Mouse (Mus musculus) T-helper 2 cell (primary cell): ENCODE results near the gene Fbxo44.
"Not testable (repeated sequence)": the region's sequence is repeated elsewhere in the genome, so short reads cannot be mapped to it uniquely, and the experiment has no call there.

Experiments
- in situ Hi-C: fragments of 300-600 bp; cut with MboI, MseI; formaldehyde crosslinking; loops from one replicate; pipeline ENCODE4 v1.15.1; 2025; ENCODE audit warnings: high pct_unique_total_duplicates

Fbxo44 gene

DNA sequence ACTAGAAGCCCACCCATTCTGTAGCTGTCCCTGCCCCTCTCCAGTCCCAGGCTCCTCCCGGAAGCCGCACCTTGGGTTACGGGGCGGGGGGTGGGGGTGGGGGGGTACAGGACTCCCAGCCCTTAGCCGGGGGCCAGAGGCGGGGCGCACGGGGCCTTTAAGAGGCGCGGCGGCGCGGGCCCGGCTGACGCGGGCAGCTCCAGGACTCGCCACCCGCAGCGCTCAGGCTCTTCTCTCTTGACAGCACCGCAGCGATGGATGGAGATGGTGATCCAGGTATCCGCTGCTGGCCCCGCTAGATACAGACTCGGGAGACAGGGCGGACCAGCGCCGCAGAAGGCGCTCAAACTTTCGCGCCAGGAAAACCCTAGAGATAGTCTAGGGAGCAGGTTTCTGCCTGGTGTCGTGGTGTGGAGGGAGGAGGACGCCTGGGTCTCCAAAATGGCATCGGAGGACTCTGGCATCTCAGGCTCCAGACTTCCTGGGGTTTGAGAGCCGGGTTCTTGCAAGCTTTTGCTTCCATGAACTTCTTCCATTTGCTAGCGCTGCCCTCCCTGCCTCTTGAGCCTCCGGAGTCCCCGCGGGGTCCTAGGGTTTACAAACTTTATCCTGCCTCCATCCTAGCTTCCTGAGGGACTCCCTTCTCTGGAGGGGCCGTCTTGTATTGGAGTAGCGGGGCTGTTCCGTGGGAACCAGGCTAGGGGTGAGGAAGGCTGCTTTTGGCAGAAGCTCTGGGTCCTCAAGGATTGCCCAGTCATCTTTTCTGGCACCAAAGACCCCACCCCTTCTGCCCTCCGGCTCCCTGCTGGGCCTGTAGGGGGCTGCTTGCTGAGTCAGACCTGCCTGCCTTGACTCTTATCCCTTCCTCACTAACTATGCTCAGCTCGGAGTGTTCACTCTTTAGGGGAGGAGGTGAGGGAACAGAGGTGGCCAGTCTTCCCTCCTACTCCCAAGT, at the start of gene Fbxo44, which contains the start of gene Fbxo2:
Gene Fbxo44 (minus strand): TSS at position 47 of the 955 bp plus-strand sequence.
Gene Fbxo2 (plus strand): TSS at position 186 of the 955 bp plus-strand sequence.
- in situ Hi-C loops = loop anchor here (25.0 kb wide), 1 partner anchor 452 kb away; the partner anchor contains the start of gene Masp2

DNA sequence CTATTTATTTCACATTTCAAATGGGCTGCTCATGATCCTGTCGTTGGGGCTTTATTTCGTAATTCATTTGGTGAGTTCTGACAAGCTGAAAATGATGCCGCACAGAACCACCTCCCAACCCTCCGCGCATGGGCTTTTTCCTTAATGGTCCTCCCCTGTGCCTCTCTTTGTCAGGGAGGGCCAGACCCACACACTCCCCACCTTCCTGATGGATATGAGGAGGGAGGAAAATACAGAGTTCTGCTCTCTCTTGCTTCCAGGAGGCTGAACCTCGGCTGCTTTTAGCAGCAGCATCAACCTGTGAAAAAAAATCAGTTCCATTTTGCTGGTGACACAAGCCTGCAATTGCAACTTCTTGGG, 44.6 kb upstream of the Fbxo44 start:
- in situ Hi-C loops = no loop called here

DNA sequence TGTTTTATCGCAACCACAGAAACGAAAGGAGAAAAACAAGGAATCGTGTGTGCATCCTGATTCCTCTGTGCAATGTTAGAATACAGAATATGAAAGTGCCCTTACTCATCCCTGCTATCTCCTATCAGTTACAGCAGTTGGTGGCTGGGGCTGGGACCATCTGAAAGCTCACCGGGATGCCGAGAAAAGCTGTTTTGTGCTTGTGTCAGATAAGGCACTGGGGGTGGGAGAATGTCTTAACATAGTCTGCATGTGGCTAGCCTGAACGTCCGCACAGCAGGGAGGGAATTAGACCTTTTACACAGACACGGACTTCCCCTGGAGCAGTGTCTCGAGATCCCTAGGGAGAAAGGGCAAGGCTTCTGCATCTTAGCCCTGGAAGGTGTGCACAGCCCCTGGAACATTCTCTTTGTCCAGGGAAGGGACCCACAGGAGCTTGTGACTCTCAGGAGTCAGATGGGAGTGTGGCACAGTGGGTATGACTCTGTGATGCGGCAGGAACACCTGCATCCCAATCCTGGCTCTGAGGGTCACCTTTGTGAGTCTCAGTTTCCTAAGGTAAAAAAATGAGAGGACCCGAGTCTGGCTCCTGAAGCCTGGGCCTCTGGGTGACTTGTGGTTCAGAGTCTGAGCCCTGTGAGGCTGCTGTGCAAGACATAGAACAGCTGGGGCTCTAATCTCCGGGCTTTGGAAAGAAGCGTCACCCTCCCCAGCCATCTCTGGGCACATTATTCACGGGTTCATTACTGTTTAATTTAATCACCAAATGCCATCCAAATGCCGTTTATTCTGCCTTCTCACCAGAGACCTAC, 44.0 kb upstream of the Fbxo44 start:
- in situ Hi-C loops = no loop called here

DNA sequence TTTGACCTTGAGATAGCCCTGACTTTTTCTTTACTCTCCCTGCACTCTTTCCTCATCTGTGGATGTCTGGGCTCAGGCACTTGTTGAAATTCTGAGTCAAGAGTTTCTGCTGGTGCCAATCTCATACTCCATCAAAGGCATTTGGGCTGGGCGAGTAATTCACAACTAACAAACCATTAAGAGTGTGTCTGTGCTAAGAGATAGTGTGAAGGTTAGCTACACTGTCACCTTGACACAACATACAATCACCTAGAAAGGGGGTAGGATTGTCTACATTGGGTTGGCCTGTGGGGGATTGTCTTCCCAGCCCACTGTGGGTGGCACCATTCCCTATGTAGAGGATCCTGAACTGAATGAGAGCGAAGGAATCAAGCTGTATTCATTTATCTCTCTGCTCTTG, 43.3 kb upstream of the Fbxo44 start:
- in situ Hi-C loops = no loop called here

DNA sequence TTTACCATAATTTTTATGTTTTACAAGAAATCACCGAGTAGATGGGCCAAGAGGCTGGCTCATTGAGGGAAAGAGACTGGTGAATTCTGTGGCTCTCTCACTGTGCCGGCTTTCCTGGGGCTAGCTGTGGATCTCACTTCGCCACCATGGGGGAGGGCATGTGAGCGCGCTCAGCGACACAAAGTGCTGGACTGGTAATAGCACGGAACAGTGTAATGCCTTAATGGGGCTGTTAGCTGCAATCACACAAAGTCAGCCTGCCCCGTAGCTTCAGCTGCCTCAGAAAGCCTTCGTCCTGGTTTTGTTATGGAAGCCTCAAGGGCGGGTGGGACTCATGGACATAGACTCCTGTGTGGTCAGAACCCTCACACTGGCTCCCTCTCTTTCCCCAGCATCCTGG, 38.4 kb upstream of the Fbxo44 start:
- in situ Hi-C loops = no loop called here

DNA sequence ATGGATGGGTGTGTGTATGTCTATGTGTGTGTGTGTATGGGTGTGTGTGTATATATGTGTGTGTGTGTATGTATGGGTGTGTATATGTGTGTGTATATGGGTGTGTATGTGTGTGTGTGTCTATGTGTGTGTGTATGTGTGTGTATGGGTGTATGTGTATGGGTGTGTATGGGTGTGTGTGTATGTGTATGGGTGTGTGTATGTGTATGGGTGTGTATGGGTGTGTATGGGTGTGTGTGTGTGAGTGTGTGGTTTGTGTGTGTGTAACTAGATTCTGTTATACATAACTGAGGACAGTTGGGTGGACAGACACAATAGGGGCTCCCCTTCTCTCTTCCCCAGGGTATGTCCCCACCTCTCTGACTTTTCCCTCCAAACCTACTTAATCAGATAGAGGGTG, 34.1 kb upstream of the Fbxo44 start:
- in situ Hi-C loops = no loop called here

DNA sequence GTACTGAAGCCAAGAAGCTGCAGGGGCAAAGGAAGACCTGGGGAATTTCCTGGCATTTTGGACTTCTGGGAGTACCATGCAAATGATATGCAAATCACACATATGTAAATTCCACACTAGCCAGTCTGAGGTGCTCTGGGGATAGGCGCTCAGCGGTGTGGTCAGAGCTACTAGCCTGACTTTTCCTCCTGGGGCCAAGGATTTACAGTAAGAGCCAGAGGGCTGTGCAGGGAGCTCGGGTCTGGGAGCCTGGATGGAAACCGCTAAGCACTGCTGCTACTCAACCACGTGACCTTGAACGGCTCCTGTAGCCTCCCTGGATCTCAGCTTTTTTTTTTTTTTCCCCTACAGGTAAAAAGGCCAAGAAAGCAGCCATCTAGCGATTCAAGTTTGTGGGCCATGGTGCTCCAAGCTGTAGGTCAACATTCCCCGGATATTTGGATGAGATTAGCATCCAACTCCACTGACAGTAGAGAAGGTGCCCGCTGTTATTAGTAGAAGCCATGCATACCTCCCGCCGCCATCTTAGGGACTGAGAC, 32.5 kb upstream of the Fbxo44 start:
- in situ Hi-C loops = no loop called here

DNA sequence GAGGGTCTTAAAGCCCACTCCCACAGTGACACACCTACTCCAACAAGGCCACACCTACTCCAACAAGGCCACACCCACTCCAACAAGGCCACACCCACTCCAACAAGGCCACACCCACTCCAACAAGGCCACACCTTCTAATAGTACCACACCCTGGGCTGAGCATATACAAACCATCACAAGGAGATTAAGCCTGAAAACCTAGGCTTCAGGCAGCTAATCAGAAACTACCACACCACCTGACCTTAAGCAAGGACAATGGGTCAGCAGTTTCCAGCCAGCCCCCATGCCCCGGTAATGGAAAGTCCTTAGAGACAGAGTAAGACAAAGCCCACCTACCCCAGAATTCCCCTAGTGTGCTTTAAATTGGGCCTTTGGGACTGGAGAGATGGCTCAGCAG, 28.5 kb upstream of the Fbxo44 start:
- in situ Hi-C loops = not testable (repeated sequence)

DNA sequence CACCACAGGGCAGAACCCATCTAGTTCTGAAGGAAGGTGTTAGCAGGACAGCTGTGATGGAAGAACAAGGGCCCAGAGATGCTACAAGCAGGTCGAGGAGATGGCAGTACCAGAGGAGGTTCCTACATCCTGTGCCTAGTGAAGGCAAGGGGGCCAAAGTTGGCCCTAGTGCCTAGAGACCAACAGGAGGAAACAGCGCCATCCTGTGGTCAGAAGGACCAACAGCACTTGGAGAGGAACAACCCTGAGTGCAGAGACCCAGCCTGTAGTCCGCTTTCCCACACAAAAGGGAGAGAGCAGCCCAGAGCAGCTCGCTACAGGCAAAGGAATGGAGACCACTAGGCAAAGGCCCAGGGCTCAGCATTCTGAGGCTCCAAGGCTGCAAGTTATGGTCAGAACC, 25.5 kb upstream of the Fbxo44 start:
- in situ Hi-C loops = no loop called here

DNA sequence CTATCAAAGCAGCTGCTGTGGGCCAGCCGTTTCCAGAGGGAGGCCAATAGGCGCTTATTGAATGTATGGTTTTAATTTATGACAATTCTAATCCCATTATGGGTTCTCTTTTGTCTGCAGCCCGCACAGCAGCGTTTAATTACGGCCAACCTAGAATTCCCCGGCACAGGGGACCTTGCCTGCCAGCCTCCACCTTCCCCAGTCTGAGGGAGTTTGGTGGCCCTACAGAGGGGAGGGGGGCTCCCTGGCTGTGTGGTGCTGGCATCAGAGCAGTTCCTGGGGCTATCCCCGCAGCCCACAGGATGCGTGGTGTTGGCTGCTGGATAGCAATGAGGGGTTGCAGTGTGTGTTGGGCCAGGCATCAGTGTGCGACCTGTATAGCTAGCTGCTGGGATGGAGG, 24.3 kb upstream of the Fbxo44 start:
- in situ Hi-C loops = no loop called here

DNA sequence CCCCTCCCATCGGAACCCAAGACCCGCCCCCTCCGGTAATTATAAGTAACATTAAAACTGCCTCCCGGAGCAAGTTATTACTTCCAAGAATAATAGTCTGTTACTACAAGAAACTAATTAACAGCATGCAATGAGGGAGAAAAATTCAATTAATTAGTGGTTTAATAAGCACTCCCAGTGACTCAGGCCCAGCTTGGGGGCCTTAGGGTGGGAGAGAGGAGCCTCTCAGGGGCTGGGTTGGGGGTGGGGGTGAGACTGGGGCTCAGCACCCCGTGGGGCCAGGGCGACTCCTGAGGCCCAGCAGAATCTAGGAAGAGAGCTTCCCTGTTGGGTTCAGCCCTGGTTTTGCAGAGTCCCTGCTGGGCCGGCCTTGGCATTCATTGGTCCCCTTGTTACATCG, 22.1 kb upstream of the Fbxo44 start:
- in situ Hi-C loops = no loop called here

DNA sequence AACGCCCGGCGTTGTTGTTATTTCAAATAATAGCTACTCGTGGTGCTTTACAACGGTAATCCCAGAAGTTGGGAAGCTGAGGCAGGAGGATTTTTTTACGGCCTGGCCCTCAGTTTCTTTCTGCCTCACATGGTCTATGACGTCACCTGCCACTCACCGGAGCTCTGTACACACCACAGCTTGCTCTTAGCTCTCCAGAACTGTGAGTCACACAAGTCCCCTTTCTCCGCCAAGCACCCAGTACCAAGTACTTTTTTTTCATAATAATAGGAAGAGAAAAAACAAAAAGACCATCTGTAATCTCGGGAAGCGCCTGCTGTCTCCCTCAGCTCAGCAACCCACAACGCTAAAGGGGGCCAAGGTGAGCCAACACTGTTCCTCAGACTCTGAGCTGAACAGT, 21.2 kb upstream of the Fbxo44 start:
- in situ Hi-C loops = no loop called here

DNA sequence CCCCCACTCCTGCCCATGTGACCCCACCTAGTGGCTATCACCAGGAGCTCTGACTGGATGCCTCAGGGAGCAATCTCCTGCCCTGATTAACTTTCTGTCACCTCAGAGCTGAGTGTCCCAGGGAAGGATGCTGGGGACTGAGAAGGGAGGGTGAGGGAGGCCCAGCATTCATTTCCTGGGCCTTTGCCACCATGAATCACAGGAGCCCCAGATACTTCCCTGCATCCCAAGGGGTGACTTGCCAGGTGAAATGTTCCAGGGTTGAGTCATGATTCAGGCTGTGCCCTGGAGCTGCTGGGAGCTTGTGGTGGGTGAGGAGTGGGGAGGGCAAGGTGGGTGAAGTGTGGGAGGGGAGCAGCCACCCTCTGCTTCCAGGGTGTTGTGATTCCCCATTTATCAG, 17.4 kb upstream of the Fbxo44 start:
- in situ Hi-C loops = loop anchor here (10.0 kb wide), 1 partner anchor 207 kb away; no protein-coding TSS in a partner anchor

DNA sequence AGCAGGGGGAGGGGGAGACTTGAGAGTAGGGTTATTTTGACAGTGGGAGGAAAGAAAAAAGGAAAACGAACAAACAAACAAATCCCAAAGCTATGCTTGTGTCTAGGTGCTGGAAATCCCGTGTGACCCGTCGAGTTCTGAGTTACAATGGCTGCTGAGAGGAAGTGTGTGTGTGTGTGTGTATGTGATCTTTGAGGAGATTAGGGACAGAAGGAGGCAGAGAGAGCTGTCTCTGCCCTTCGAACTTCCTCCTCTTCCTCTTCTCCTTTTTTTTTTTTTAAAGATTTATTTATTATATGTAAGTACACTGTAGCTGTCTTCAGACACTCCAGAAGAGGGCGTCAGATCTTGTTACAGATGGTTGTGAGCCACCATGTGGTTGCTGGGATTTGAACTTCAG, 16.3 kb upstream of the Fbxo44 start:
- in situ Hi-C loops = loop anchor here (10.0 kb wide), 1 partner anchor 208 kb away; no protein-coding TSS in a partner anchor

DNA sequence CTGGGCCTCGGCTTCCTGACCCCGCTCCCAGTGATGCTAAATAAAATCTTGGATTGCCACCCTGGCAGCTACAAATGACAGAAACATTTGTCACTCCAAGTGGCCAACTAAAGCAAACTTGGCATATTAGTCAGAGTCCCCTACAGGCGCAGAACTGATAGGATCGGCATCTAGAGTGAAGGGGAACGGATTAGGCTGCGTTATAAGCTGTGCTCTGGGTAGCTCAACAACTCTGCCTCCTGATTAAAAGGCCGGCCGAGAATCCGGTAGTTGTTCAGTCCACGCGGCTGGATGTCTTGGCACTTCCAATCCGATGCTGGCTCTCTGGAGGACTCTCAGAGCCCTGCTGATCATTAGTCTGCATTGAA, 14.2 kb upstream of the Fbxo44 start:
- in situ Hi-C loops = loop anchor here (5.0 to 25.0 kb wide), 4 partner anchors 113 to 438 kb away; partner anchors contain the start of genes Disp3 and Masp2

DNA sequence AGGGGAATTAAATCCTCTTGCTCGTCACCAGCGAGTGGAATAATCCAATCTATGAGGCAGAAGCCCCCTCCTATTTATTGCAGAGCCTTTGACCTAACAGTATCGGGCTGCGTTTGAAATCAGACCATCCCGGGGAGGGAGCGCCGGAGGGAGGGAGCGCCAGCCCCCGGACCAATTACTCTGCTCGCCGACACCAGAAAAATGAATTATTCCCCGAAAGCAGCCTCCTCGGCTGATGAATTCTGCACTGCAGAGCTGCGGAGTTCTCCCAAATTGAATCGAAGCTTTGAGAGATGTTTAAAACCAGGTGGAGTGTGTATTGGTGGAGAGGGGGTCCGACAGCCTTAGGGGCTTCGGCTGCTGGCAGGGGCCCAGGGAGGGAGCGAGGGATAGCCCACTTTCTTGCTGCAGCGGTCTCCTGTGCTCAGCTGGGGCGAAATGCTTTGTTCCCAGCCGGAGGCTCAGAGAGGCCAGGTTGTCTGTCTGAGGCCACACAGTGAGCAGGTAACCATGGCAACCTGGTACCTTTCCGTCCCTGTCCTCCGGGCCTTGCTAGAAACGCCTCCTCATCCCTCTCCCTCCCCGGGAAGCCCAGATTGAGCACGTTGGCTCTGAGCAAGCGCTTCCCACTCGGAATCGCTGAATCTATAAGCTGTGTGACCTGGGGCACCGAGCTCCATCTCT, 13.7 kb upstream of the Fbxo44 start:
- in situ Hi-C loops = loop anchor here (5.0 to 25.0 kb wide), 4 partner anchors 113 to 438 kb away; partner anchors contain the start of genes Disp3 and Masp2

DNA sequence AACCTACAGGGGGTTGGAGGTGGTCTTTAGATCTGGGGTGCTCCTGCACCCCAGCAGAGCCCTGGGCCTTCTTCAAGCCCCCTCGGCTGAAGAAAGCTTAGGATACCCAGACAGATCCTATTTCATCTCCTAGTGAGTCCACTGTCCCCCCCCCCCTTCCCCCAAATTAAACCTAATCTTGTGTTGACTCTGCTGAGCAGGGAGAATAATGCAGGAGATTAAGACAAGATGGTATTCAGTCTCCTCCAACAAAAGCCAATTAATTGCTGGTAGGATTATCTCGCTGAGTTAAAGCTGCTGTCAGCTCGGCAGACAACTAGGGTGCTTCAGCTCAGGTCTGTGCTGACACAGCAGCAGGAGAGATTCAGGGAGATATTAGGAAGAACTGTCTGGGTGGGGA, 11.0 kb upstream of the Fbxo44 start:
- in situ Hi-C loops = loop anchor here (5.0 to 25.0 kb wide), 4 partner anchors 116 to 441 kb away; partner anchors contain the start of genes Disp3 and Masp2

DNA sequence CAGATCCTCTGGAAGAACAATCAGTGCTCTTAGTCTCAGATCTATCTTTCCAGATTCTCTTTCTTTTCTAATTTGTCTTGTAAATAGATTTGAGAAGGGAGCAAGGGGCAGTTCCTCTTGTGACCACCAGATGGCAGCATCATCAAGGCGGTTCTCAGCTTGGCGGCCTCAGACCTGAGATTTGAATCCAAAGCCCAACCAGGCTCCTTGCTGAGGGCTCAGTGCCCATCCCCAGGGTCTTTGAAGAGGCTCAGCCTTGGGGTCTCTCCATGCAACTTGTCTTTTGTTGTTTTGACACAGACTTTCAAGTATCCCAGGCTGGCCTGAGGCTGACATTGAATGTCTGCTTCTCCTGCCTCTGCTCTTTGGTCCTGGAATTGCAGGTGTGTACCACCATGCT, 10.6 kb upstream of the Fbxo44 start:
- in situ Hi-C loops = loop anchor here (5.0 to 25.0 kb wide), 4 partner anchors 116 to 441 kb away; partner anchors contain the start of genes Disp3 and Masp2

DNA sequence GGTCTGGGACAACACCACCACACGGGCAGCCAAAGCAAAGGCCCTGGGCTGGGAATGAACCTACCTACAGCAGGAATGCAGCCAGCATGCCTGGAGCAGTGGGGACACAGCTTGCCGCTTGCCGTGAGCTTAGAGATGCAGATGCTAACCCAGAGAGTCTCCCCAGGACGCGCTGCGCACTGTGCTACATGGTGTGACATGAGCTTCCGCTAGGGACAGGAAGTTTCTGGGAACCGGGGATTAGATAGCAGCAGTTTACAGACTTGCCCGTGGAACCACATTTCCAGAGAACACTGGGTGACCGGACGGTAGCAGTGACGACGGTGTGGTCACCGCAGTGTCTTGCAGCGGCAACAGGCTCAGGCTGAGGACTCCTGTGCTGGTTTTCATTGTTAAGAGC, 9.3 kb upstream of the Fbxo44 start:
- in situ Hi-C loops = loop anchor here (5.0 to 25.0 kb wide), 2 partner anchors 57 to 443 kb away; partner anchors contain the start of gene Masp2

DNA sequence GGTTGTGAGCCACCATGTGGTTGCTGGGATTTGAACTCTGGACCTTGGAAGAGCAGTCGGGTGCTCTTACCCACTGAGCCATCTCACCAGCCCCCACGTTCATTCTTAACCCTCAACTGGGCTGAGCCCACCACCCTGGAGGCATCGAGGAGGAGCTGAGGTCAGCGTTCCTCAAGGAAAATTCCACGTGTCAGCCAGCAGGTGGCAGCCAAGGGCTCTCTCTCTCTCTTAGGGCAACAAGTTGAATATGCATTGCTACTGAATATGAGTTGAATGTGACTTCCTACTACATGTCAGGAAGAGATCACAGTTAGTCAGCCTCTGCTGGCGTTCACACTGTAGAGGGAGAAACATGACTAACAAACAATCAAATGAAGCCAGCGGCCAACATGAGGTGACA, 8.0 kb upstream of the Fbxo44 start:
- in situ Hi-C loops = loop anchor here (5.0 to 25.0 kb wide), 2 partner anchors 56 to 444 kb away; partner anchors contain the start of gene Masp2

DNA sequence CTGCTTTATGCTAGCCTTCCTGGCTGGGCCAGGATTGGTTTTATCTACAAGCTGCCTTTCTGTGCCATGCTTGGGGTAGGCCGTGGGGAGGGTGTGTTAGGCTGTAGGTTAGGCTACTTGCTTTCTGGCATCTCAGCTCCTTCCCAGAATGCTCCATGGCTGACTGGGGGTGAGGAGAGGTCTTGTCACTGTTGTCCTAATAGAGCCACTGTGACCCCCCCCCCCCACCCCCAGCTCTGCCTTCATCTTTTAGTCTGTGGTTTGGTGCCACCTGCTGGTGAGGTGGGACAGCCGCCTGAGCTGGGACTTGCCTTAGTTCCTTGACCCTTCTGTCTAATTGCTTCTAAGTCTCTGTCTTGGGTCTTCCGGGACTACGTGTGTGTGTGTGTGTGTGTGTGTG, 6.7 kb upstream of the Fbxo44 start:
- in situ Hi-C loops = loop anchor here (5.0 to 25.0 kb wide), 2 partner anchors 55 to 445 kb away; partner anchors contain the start of gene Masp2
